Mouse (Mus musculus) kidney, postnatal 4 days (tissue): ENCODE measurements around the gene Rgs19.

Experiments
- DNase-seq, 2 experiments: peaks; one replicate each; pipeline ENCODE4 v3.0.0; 2021; ENCODE audit warnings: mixed read lengths in 2 of 2

The Rgs19 gene

DNA sequence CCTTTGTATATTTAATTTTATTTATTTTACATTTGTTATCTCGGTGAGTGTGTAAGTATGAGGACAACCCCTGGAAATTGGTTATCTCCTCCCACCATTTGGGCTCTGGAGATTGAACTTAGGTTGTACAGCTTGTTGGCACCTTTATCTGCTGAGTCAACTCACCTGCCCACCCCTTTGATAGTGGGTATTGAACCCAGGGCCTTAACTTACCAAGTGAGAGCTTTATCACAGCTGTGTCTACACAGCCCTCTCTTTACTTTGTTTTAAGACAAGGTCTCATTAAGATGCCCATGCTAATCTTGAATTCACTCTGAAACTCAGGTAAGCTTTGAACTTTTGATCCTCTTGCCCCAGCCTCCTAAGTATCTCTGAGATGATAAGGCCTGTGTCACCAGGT, 11.8 kb downstream of the Rgs19 start:
- DNase-seq = no peak

DNA sequence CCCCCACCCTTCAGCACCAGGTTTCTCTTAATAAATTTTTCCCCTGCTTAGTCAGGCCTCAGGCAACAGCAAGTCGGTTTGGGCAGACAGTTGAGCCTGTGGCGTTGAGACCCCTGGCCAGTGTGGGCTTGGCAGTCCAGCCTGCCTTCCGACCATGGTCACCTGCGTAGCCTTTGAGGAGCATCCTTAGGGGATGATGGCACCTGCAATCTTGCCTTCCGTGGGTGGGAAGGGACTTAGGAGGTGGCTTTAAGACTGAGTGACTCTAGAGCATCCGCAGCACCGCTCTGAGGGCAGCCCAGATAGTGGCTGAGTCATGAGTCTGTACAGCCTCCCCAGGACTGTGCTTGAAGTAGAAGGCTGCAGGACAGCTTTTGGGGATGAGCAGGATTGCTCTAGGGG, 13.1 kb downstream of the Rgs19 start:
- peak in 1 of 2 experiments; percentile 24 for DNase-seq

DNA sequence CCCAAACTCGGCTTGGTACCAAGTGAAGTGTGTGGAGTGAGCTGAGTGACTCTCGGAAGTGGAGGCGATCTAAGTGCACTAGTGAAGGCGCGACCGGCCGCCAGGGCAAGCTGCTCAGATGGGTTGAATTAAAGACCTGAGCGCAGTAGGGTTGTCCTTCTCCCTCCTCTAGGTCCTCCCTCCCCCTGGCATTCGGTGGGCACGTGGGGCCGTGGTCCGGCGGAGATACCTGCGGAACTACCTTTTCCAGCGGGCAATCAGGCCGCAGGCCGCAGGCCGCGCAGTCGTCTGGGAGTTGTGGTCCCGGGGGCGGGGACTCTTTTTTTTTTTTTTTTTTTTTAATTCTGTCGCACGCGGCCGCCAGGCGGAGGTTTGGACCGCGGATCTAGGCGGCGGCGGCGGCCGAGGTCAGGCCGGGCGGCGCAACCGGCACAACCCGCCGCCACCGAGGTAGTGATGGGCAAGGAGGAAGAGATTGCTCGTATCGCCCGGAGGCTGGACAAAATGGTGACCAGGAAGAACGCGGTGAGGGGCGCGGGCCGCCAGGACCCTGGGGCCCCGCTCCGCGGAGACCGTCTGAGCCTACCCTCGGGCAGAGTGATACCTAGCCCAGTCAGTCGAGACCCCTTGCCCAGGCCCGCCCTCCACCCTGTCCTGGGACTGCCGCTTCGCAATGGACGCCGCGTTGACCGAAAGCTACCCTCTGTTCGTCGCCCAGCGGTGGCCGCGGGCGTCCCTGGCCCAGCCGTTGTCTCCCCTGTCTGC, 13.6 kb downstream of the Rgs19 start, which contains the start of gene Tcea2:
Gene Tcea2, plus strand, starts transcription at position 360 of the 765 bp plus-strand sequence.
- DNase-seq = peak; percentile 78 to 87

DNA sequence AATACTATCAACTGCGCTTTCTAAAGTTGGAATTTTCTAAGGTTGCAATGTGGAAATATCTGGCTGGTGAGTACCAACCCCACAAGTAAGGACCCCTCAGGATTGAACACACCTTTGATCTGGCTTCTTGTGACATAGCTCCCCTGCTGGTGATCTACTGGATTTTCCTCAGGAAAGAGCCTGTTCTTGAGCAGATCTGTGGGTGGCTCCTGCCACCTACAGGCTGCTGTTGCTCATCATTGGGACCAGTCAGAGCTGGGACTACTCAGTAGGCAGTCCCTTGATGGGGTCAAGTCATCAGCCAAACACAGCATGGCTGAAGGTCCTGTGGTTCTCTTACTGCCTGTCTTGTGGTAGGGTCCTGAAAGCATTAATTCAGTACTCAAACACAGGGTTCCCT, 15.0 kb downstream of the Rgs19 start:
- DNase-seq = peak; percentile 78 to 88

- peak in 1 of 2 experiments; percentile 47 for DNase-seq
Measured at GRCm38 (mm10) chr2:181677755-181678098, 16.1 kb downstream of the Rgs19 start.

DNA sequence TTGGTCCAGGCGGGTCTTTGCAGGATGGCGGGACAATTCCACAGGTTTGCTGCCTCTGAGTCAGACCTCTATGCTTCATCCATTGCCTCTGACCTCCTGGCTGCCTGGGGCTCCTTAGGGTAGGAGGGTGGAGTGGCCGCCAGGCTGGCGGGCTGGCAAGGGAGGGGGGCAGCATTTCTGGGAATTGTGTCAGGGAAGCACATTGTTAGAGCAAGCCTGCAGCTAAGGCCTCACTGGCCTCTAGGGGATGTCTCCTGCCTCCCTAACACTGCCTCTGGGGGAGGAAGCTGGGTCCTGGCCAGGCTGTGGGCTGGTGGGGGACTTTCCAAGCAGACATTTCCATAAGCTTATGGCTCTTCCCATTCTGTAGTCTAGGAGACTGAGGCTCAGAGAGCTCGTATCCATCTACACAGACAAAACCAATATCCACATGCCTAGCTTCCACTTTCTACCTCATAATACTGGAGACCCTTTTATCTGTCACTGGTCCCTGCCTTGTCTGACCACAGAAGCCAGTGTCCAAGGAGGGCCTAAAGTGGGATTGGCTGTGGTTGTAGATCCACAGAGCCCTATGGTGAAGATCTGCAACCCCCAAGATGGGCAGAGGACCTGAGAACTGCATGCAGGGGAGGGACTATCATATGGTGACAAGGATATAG, 16.6 kb downstream of the Rgs19 start:
- peak; percentile 35 to 59 for DNase-seq

DNA sequence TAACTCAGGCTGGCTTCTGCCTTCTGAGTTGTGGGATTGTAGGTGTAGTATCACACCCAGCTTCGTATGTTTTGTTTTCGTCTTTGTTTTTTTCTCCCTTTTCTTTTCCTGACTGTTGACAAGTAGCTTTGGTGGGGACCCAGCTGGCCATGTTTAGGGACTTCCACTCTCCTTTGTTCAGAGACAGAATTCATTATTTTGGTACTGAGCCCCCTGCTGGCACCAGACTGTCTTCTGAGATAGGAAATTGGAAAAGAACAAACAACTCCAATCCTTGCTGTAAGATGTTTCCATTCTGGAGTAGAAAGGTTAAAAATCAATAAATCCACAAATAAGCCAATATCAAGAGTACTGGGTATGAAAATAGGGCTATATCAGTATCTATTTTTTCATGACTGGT, 17.4 kb downstream of the Rgs19 start:
- peak; percentile 63 to 68 for DNase-seq

GRCm38 (mm10) chr2:181675454-181675853, 18.3 kb downstream of the Rgs19 start:
- DNase-seq = peak; percentile 78 to 86

DNA sequence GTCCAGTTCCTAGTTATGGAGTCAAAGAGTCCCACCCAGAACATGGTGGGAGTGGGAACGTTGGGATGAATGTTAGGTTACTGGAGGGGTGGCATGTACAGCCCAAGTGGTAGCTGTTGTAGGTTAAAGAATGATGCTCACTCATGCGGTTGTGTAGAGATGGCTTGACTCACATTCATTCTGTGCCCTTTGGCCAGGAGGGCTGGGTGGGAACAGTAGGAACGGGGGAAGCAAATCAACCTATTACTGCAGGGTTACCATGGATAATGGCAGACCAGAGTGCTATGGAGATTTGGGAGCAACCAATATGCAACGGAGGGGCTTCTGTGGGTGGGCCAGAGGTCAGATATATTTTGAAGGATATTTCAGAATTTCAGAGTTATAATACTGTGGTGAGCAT, 18.8 kb downstream of the Rgs19 start:
- no peak for DNase-seq

DNA sequence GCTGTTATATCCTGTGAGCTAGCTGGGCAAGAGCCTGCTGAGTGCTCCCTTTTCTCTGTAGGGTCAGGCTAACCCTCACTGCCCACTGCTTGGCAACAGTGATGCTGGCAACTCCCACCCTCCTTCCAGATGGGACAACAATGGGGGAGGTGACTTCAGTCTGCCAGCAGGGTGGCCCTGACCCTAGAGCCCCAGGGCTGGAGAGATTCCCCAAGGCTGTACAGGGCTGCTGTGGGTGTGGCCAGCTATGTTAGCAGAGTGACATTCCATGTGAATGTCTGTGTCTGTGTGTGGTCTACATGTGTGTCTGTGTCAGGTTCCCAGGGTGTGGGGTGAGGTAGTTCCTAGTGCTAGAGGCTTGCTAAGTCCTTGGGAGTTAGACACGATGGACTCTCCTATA, 20.3 kb downstream of the Rgs19 start:
- DNase-seq = no peak

DNA sequence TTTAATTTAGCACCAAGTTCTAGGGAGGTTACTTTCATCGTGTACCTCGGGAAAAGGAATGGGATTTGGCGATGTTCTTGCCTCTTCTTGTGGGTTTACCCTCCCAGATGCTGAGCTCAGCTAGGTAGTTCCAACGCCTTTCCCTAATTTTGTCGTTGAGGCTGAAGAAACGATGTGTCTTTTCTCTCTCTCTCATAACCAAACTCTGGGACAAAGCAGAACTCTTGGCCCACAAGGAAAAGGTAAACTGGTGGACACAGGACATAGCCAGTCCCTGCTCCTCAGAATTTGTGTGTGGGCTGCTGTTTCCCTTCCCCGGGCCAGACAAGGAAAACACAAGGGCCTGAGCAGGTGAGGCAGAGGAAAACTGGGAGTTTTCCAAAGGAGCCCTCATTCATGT, 21.8 kb downstream of the Rgs19 start:
- no peak for DNase-seq

GRCm38 (mm10) chr2:181671326-181671725, 22.5 kb downstream of the Rgs19 start, which contains the start of gene Sox18:
Sox18 (minus strand) TSS chr2:181671640.
- peak; percentile 66 to 77 for DNase-seq

- peak; percentile 30 to 57 for DNase-seq
Measured at GRCm38 (mm10) chr2:181670913-181671311, 22.9 kb downstream of the Rgs19 start.

DNA sequence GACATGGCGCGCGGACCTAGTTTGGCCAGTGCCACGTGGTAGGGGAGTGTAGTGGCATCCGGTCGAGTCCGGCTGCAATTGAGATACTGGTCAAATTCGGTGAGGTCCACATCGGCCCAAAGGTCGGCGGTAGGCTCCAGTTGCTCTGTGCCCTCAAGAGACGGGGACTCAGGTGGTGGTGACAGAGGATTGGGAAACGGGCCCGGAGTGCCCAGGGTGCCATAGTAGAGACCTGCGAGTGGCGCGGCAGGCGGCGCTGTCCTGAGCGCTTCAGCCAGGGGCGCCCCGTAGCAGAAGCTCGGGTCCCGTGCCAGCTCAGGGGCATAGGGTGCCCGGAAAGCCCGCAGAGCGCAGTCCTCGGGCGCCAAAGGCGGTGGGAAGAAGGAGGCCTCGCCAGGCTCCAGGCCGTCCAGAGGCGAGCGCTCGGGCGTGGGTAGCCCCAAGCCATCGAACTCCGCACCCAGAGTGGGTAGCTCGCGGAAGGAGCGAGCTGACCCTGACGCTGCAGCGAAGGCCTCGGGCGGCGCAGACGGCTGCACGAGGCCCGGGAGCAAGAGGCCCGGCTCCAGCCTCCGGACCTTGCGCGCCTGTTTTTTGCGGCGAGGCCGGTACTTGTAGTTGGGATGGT, 23.4 kb downstream of the Rgs19 start:
- peak; percentile 35 to 62 for DNase-seq

- DNase-seq = peak; percentile 68 to 74
Measured at GRCm38 (mm10) chr2:181663298-181663630, 30.5 kb downstream of the Rgs19 start.

- peak; percentile 27 to 58 for DNase-seq
Measured at GRCm38 (mm10) chr2:181662620-181663297, 31.0 kb downstream of the Rgs19 start.

- DNase-seq = peak; percentile 88 to 93
Measured at GRCm38 (mm10) chr2:181659609-181660055, 34.1 kb downstream of the Rgs19 start.

GRCm38 (mm10) chr2:181658930-181659555, 34.7 kb downstream of the Rgs19 start:
- peak; percentile 77 to 85 for DNase-seq

DNA sequence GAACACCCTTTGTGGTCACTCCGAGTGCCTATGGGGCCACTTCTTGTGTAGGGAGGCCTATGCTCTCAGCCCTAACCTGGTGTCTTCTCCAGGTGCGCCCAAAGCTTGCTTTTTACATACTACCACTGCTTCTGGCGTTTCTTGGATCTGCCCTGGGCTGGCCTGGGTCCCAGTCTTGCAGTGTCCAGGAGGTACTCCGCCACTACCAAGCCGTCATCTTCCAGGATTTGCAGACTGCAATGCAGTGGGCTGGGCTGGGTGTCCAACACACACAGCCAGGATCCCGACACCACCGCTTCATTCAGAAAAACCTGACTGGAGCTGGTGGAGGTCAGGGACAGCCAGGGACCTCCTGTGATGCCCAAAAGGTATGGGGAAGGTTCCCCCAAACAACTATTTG, 35.2 kb downstream of the Rgs19 start:
- no peak for DNase-seq

DNA sequence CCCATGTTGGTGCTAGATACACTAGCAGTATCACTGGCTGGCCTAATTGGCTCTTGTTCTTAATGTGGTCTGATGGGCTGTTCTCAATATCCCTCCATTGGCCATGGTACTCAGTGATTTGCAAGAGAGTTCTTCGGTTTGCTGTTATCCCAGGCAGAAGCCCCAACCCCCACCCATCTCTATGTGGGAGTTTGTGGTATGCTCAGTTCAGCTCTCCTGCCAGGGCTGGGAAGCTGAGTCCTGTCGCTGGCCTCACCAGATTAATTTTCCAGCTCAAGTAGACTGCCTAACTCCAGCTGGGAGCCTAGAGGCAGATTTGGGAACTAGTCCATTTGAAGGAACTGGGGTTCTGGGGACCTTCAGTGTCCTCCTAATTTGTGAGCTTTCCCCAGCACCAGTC, 36.3 kb downstream of the Rgs19 start:
- peak; percentile 29 to 32 for DNase-seq

- DNase-seq = no peak
Measured at GRCm38 (mm10) chr2:181656734-181657133, 37.0 kb downstream of the Rgs19 start, which contains the start of gene Gm29797. Gm29797 (plus strand) TSS chr2:181657034.

DNA sequence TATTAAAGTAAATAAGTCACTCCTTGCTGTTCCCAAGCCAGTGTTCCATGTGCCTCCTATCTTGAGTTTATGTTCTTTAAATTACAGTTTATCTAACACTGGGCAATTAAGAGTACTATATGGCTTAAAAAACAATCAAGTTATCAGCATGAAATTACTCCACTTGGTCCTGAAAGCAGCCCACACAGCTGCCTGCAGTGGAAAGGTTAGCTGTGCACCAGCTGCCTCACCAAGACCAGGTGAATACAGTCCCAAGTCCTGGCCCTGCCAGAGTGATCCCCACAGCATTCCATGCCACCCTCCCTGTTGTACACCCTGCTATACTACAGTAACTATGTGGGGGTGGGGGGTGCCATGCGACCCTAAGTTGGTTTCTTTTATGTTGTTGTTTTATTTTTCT, 40.3 kb downstream of the Rgs19 start:
- no peak for DNase-seq

GRCm38 (mm10) chr2:181653065-181653464, 40.7 kb downstream of the Rgs19 start:
- DNase-seq = no peak
